Mouse (Mus musculus) kidney, embryonic 16.5 days (tissue): ENCODE results near the gene Smad3. TPM values are rescaled to one million over a fixed set of nuclear protein-coding genes. Genes with fewer than 3 reads are reported as not detected.

Experiments
- ATAC-seq: fragments of 200-750 bp; cut with Nextera tagmentation; 2 replicates; pipeline ENCODE4 v1.8.0; 2017; ENCODE audit warnings: moderate TSS enrichment; ENCODE audit not compliant: low FRiP score, low TSS enrichment
- H3K27ac ChIP-seq: fragments of 300-500 bp; sonication (generic); 2 replicates; pipeline ENCODE4 v1.5.1; 2014; ENCODE audit warnings: low read length
- H3K27me3 ChIP-seq: fragments of 300-500 bp; sonication (generic); 2 replicates; pipeline ENCODE4 v1.6.1; 2014; ENCODE audit warnings: low read length, control low read depth, mixed read lengths; ENCODE audit not compliant: insufficient read depth
- H3K36me3 ChIP-seq: fragments of 300-500 bp; sonication (generic); 2 replicates; pipeline ENCODE4 v1.6.1; 2014; ENCODE audit warnings: low read length, control low read depth, mixed read lengths; ENCODE audit not compliant: insufficient read depth
- H3K4me1 ChIP-seq: fragments of 300-500 bp; sonication (generic); 2 replicates; pipeline ENCODE4 v1.6.1; 2014; ENCODE audit warnings: low read length, control low read depth, mixed read lengths; ENCODE audit not compliant: insufficient read depth
- H3K4me2 ChIP-seq: fragments of 300-500 bp; sonication (generic); replicated peaks from 2 replicates; pipeline ENCODE4 v1.6.1; 2014; ENCODE audit warnings: low read depth, low read length
- H3K4me3 ChIP-seq: fragments of 300-500 bp; sonication (generic); 2 replicates; pipeline ENCODE4 v1.5.1; 2014; ENCODE audit warnings: mild to moderate bottlenecking, low read length
- H3K9ac ChIP-seq: fragments of 300-500 bp; sonication (generic); replicated peaks from 2 replicates; pipeline ENCODE4 v1.6.1; 2014; ENCODE audit warnings: low read length
- H3K9me3 ChIP-seq: fragments of 300-500 bp; sonication (generic); 2 replicates; pipeline ENCODE4 v1.6.1; 2016; ENCODE audit warnings: low read length, control low read depth
- WGBS: fragments of 180-500 bp; shearing (Covaris S2); extraction: QIAGEN DNeasy Blood & Tissue Kit; methylation state at CpG from one replicate; pipeline ENCODE4 v1.1.7; 2014; 5-methylcytosine and 5-hydroxymethylcytosine counted together
- polyA plus RNA-seq: library from polyadenylated mRNA; unstranded; fragments of >200 nt; fragmentation: Nextera tagmentation; extraction: Ambion mirVana; gene quantifications from 2 replicates; pipeline ENCODE4 v1.2.1, GENCODE M21; 2015

Smad3 gene
- polyA plus RNA-seq, 1 experiment from 2014 or later = 27.8 TPM

DNA sequence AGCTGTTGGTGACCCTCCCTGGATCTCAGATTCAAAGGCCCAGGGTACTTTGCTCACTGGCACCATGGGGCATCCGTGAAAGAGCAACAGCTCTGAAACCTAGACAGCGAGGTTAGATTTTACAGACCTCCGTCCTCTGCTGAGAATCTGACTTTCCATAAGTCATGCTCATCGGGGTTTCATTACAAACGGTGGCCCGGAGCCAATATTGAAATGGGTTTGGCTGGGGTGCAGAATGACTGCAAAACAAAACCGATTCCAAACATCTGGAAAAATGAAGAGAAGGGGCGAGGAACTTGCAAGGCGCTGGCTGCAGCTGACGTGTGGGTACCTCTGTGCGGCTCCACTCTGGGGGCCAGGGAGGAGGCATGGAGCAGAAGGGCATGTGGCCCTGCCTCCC is 106.2 kb downstream of the Smad3 start:
- H3K27ac ChIP-seq = 0 out of 2 replicates have a peak overlapping the region, but pooled peaks have one; percentile 26
- H3K27me3 ChIP-seq = no peaks in the 10 kb centered on the region
- H3K4me3 ChIP-seq = no peak overlapping the region
- no peak overlapping the region for H3K9ac ChIP-seq
- 55% methylated on average over 11 of the region's 11 CpGs for WGBS
- peaks cover 69% of the 10 kb centered on the region for H3K36me3 ChIP-seq
- ATAC-seq = no peak
- no peaks in the 10 kb centered on the region for H3K9me3 ChIP-seq
- no peak overlapping the region for H3K4me2 ChIP-seq
- H3K4me1 ChIP-seq = peaks cover 28% of the 10 kb centered on the region

DNA sequence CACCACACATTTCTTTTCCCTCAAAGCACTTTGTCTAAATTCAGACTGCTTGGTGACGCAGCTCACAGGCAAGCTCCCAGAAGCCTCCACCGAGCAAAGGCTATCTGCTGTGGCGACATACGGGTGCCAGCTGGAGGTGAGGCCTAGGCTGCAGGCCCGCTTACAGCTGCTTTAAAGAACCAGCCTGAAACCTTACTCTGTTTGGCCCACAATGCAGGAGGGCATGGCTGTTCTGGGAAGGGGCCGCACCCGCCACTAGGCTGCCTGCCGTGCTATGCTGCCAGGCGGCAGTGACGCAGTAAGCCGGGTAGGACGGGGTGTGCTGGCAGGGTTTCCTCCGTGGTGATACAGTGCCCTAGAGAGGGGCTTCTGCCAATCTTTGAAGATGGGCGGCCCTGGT is 106.9 kb downstream of the Smad3 start:
- no peaks in the 10 kb centered on the region for H3K9me3 ChIP-seq
- H3K9ac ChIP-seq = no peak overlapping the region
- H3K4me2 ChIP-seq = no peak overlapping the region
- no peak overlapping the region for H3K27ac ChIP-seq
- H3K27me3 ChIP-seq = no peaks in the 10 kb centered on the region
- H3K4me3 ChIP-seq = no peak overlapping the region
- ATAC-seq = no peak
- H3K36me3 ChIP-seq = peaks cover 71% of the 10 kb centered on the region
- WGBS = 84% methylated on average over 14 of the region's 14 CpGs
- H3K4me1 ChIP-seq = peaks cover 28% of the 10 kb centered on the region

GRCm38 (mm10) chr9:63649841-63650545 is 107.8 kb downstream of the Smad3 start:
- H3K27me3 ChIP-seq = no peaks in the 10 kb centered on the region
- peaks cover 28% of the 10 kb centered on the region for H3K4me1 ChIP-seq
- no peak overlapping the region for H3K9ac ChIP-seq
- WGBS = 79% methylated on average over 8 of the region's 8 CpGs
- H3K4me3 ChIP-seq = no peak overlapping the region
- H3K9me3 ChIP-seq = no peaks in the 10 kb centered on the region
- no peak for ATAC-seq
- H3K4me2 ChIP-seq = no peak overlapping the region
- peaks cover 61% of the 10 kb centered on the region for H3K36me3 ChIP-seq
- H3K27ac ChIP-seq = no peak overlapping the region

GRCm38 (mm10) chr9:63648520-63648918 is 109.3 kb downstream of the Smad3 start:
- Histone ChIP-seq H3K27ac (no peak overlapping the region), H3K4me2 (no peak overlapping the region), H3K4me3 (no peak overlapping the region), H3K9me3 (no peaks in the 10 kb centered on the region), H3K9ac (no peak overlapping the region), H3K36me3 (peaks cover 50% of the 10 kb centered on the region), H3K27me3 (no peaks in the 10 kb centered on the region), H3K4me1 (peaks cover 20% of the 10 kb centered on the region)
- no peak for ATAC-seq
- WGBS = 83% methylated on average over 9 of the region's 9 CpGs

GRCm38 (mm10) chr9:63647581-63648519 is 109.9 kb downstream of the Smad3 start:
- no peak overlapping the region for H3K9ac ChIP-seq
- H3K4me1 ChIP-seq = peaks cover 14% of the 10 kb centered on the region
- H3K4me2 ChIP-seq = no peak overlapping the region
- H3K27me3 ChIP-seq = no peaks in the 10 kb centered on the region
- H3K4me3 ChIP-seq = no peak overlapping the region
- no peak overlapping the region for H3K27ac ChIP-seq
- H3K9me3 ChIP-seq = no peaks in the 10 kb centered on the region
- WGBS = 85% methylated on average over 9 of the region's 9 CpGs
- ATAC-seq = no peak
- peaks cover 49% of the 10 kb centered on the region for H3K36me3 ChIP-seq

DNA sequence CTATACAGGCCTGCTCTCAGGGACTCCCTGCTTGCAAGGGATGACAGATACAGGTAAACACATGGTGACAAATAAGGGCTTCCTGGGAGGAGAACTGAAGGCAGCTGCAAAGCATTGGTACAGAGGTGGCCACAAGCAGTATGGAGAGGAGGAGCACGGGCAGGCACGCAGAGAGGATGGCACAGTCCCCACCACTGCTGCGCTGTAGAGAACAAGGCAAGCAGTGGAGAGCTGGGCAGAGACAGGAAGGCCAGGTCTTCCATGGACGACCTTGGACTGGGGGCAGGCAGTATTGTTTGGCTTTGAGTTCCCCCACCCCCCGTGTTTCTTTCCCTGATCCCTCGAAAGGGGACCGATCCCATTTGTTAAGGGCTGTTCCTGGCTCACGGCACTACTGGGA is 112.7 kb downstream of the Smad3 start:
- H3K4me2 ChIP-seq = no peak overlapping the region
- H3K36me3 ChIP-seq = peaks cover 35% of the 10 kb centered on the region
- H3K9me3 ChIP-seq = no peaks in the 10 kb centered on the region
- no peak overlapping the region for H3K27ac ChIP-seq
- no peaks in the 10 kb centered on the region for H3K27me3 ChIP-seq
- H3K4me1 ChIP-seq = peaks cover 3% of the 10 kb centered on the region; the same call in 1 of the 2 replicates
- no peak overlapping the region for H3K4me3 ChIP-seq
- ATAC-seq = no peak
- no peak overlapping the region for H3K9ac ChIP-seq
- 81% methylated on average over 8 of the region's 8 CpGs for WGBS

DNA sequence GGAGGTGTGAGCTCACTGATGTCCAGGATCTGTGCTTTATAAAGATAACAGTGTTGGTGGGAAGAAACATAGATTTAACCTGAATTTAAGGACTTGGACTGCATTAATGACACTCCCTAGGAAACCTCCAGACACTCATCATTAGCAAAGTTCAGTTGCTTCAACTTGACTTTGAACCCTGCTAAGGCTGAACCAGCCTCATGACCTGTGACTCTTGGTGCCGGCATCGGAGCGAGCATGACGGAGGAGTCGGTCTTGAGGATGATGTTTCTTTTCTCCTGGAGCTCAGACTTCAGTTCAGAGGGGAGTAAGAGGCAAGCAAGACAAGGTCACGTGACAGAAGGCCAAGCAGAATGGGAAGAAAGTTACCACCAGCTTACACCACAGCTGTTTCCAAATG is 113.8 kb downstream of the Smad3 start:
- Histone ChIP-seq H3K9ac (no peak overlapping the region), H3K27ac (no peak overlapping the region), H3K4me2 (no peak overlapping the region), H3K4me1 (peaks cover 3% of the 10 kb centered on the region; the same call in 1 of the 2 replicates), H3K4me3 (no peak overlapping the region), H3K27me3 (no peaks in the 10 kb centered on the region), H3K9me3 (no peaks in the 10 kb centered on the region), H3K36me3 (peaks cover 25% of the 10 kb centered on the region)
- WGBS = 65% methylated on average over 6 of the region's 6 CpGs
- ATAC-seq = no peak

- WGBS = 90% methylated on average over 4 of the region's 4 CpGs
Observed at GRCm38 (mm10) chr9:63641983-63642646, 115.7 kb downstream of the Smad3 start.

GRCm38 (mm10) chr9:63636113-63636512 is 121.7 kb downstream of the Smad3 start:
- Histone ChIP-seq H3K4me1 (no peaks in the 10 kb centered on the region), H3K4me3 (no peak overlapping the region), H3K9ac (no peak overlapping the region), H3K4me2 (no peak overlapping the region), H3K27me3 (no peaks in the 10 kb centered on the region), H3K27ac (no peak overlapping the region), H3K9me3 (no peaks in the 10 kb centered on the region), H3K36me3 (peaks cover 3% of the 10 kb centered on the region; the same call in 1 of the 2 replicates)
- no peak for ATAC-seq
- 67% methylated on average over 7 of the region's 7 CpGs for WGBS

More at GRCm38 (mm10) chr9:63641983-63642646, 115.7 kb downstream of the Smad3 start:
- Histone ChIP-seq H3K4me1 (no peaks in the 10 kb centered on the region), H3K4me2 (no peak overlapping the region), H3K27ac (no peak overlapping the region), H3K9ac (no peak overlapping the region), H3K9me3 (no peaks in the 10 kb centered on the region), H3K36me3 (peaks cover 13% of the 10 kb centered on the region; the same call in 1 of the 2 replicates), H3K27me3 (no peaks in the 10 kb centered on the region), H3K4me3 (no peak overlapping the region)
- no peak for ATAC-seq
